Mouse (Mus musculus): ENCODE measurements around the gene Pam. TPM values are rescaled to one million over a fixed set of nuclear protein-coding genes. Genes with fewer than 3 reads are reported as not detected.
A peak's percentile ranks its signal among the peaks of the same experiment; 100 is the strongest.

Gene Pam
- total RNA-seq, 2 experiments from 2014 or later, result 85.6 to 88.1 TPM

- DNase-seq, result no peak
These were observed 15.0 kb downstream of the Pam start for GRCm38 (mm10) chr1:98080431-98080830.

DNA sequence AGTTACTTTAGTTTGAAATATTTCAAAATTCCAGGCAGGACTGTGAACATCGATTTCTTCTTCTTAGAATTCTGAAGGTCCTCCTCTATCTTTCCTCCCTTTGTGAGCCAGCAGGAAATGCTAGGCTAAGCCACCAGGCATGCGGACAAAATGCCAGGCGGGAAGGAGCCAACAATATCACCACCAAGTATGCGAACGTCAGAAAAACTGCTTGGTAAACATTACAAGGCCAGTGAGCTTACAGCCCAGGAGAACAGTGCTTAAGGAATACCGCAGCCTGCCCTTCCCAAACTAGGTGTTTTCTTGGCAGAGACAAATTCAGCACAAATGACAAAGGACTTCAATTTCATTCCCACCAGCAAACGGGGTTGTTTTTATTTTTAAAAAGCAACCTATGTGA is 15.8 kb downstream of the Pam start:
- peak; percentile 23 for DNase-seq

- DNase-seq, result no peak
These were observed 16.7 kb downstream of the Pam start for GRCm38 (mm10) chr1:98078735-98079134.

- no peak for DNase-seq
These were observed 21.6 kb downstream of the Pam start for GRCm38 (mm10) chr1:98073826-98074225.

GRCm38 (mm10) chr1:98073127-98073526 is 22.3 kb downstream of the Pam start:
- DNase-seq, result no peak

DNA sequence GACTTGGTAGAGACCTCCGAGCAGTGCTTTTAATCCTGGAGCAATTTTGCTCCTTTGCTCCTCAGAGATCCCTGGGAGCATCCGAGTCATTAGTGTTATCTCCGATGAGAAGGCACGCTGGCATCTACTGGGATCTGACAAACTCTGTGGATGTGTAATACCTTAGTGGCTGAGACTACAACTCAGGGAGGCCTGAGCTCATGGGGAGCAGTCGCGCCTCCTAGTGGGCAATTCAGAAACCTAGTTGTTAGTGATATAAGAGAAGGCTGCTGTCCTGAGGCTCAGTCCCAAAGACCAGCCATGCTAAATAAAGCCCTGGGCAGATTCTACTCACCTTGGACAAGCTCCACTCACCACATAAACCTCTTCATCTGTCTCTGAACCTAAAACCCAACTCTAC is 23.4 kb downstream of the Pam start:
- DNase-seq, result peak; percentile 22

DNA sequence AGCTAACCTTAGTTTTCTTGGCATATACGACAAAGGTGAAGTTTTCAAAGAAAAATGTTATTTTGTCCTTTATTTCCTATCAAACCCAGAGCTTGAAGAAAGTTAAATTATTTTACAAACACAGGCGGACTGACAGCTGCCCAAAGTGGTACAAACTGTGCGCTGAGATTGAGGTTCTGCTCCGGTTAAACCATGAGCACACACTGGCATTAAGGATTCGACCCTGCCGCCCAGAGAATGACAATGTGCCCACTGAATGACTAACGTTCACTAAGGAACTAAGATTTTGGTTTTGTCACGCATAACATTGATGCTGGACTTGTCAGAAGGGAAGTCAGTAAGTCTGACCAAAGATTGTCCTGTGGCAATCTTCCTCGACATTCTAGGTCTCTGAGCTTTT is 24.0 kb downstream of the Pam start:
- DNase-seq, result no peak

DNA sequence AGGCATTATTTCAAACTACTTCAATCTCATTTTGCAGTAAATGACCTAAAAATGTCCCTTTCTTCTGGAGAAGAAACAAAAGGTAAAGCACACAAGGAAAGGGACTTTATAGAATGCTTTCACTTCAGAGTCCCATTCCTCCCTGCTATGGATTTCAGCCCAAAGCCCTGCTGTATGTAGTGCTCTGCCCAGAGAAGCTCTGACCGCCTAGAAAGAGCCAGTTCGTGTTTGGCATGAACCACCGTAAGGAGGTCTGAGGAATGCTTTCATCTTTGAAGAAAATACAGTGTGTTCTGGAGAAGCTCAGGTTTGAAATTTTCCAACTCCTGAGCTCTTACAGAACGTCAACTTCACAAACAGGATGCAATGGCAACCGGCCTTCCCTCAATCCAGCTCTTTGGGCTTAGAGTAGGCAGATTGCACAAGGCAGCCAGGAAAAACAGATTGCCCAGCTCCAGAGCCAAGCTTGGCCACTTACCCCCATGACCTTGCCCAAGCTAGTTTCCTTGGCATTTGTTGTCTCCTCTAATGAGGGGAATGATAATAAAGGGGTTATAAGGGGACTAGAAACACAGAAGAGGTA is 24.6 kb downstream of the Pam start:
- DNase-seq, result no peak

GRCm38 (mm10) chr1:98068177-98068576 is 27.3 kb downstream of the Pam start:
- no peak for DNase-seq

GRCm38 (mm10) chr1:98062074-98062473 is 33.4 kb downstream of the Pam start:
- DNase-seq, result no peak

DNA sequence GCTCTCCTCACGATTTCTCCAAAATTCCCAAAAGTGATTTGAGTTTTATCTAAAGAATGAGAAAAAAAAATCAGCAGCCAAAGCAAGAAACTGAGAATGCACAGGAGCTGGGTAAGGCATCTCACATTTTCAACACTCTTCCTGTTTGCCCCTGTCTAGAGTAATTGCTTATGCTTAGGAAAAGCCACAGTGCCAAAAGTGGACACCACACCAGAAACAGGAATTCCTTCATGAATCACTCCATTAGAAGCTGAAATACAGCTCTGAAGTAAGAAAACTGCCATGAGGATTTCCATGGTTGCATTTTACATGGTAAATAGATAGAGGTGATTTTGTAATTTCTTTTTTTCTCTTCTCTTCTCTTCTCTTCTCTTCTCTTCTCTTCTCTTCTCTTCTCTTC is 36.0 kb downstream of the Pam start:
- DNase-seq, result no peak

GRCm38 (mm10) chr1:98056996-98057945 is 38.2 kb downstream of the Pam start:
- no peak for DNase-seq

- DNase-seq, result no peak
These were observed 39.2 kb downstream of the Pam start for GRCm38 (mm10) chr1:98056277-98056676.

- no peak for DNase-seq
These were observed 39.9 kb downstream of the Pam start for GRCm38 (mm10) chr1:98055591-98055990.

GRCm38 (mm10) chr1:98053994-98054393 is 41.5 kb downstream of the Pam start:
- no peak for DNase-seq

DNA sequence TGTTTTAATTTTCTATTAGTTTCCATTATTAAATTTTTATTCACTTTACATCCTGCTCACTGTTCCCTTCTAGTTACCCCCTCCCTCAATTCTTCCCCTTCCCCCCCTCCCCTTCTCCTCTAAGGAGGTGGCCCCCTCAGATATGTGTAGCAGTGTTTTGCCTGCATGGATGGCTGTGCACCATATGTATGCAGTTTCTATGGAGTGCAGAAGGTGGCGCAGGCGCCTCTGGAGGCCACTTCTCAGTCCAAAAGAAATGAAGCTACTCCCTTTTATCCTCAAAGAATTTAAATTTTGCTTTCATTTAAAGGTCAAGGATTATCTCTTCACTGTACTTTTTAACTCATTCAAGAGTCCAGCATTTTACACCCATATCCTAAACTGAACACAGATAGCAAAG is 42.0 kb downstream of the Pam start:
- no peak for DNase-seq

- DNase-seq, result no peak
These were observed 42.7 kb downstream of the Pam start for GRCm38 (mm10) chr1:98052775-98053174.

DNA sequence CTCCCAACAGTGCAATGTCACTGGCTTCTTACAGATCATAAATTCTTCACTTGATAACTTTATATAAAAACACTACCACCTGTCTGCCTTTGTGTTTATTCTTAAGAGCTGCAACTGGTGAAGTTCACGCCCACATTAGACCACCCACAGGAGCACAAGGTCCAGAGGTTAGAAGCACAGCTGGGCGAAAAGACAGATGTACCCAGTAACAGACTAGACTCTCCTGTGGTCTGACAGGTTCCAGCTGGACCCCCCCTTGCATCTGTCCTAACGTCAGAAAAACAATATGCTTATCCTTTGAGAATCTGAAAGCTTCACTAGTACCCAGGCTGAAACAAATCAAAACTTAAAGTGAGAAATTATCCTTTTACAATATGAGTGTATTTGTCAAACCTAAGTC is 44.4 kb downstream of the Pam start:
- no peak for DNase-seq

DNA sequence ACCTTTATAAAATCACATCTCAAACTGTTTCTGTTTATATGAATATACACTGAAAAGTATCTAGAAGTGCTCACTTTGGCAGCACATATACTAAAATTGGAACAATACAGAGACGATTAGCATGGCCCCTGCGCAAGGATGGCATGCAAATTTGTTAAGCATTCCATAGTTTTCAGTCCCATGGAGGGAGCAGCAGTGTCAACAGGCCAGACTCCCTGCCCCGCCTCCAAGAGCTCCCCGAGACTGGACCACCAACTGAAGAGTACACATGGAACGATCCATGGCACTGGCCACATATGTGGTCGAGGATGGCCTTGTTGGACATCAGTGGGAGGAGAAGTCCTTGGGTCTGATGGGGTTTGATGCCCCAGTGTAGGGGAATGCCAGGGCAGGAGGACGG is 45.7 kb downstream of the Pam start:
- DNase-seq, result no peak

GRCm38 (mm10) chr1:98048218-98048801 is 47.1 kb downstream of the Pam start:
- DNase-seq, result no peak

DNA sequence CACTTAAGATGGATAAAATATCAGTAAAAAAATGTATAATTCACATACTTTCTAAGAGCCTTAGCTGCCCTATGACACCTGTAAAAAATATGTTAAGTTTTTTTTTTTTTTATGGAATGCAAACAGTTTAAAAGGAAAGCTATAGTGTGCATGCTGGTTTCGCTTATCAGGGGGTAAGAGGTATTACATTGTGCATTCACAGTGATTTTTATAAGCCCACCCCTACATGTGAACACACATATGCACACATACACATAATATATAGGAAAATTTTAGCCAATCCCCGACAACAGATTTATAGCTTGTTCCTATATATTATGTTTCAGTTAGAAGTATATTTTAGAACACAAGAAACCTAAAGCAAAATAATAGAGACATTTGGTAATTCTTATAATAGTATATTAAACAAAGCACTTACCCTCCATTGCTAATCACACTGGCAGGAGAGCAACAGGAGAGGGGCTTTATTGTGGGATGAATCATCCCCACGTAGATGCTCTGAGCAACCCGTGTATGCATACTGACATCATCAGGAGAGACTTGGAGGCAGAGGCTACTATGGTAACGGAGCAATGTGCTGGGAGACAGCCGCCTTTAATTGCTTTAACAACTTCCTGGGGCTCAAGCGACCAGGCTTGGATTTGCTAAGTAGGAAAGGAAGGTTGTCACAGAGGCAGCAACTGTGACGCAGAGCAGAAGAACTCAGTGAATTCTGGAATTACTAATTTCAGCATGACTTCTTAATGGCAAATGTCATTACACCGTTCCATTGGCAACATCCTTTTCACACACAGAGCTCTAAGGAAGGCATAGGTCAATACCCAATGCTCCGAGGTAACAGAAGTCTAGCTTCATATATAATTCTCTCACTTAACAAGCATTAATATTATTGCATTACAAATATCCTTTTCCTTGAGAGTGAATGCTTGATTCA is 47.9 kb downstream of the Pam start:
- DNase-seq, result no peak

DNA sequence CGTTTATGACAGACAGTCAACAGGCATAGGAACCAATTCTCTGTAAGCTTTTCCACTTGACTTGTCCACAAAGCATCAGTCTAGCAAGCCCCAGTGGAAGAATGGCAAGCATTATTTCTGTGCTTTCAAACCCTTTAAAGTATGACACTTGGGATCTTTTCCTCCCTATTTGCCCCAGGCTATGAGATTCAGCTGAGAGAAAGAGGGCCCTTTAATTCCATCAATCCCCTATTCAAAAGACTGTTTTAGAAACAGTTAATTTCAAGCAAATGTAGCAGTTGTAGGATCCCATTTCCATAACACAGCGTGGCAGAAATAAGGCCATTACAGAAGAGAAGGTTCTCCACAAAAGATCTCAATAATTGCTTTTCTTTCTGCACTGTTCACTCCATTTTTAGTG is 53.0 kb downstream of the Pam start:
- DNase-seq, result no peak

All from gastrocnemius, postnatal 10 days (tissue).